Mouse (Mus musculus): Measurements from ENCODE around the gene Smurf1.

DNA sequence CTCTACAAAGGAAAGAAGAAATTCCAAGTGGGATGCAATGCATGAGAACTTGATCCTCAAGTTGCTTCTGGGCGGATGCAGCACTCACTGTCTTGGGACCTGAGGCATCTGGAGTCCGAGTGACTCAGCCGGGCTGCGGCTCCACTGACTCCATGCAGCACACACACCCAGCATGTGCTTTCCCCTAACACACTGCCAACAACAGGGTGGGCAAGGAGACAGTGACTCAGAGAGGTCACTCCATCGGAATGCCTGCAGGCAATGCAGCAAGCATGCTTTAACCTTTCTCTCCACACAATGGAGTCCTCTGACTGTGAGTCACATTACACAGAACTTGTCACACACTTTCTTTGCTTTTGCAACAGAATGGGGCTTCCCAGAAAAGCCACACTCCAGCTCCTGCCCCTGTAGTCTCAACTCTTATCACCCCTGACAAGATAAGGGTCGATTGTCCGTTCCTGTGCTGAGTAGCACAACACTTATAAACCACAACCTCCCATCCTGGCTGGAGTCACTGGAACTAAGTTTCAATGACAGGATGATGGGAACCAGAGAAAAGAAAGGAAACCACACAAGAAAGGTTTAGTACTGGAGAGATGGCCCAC is 67.1 kb downstream of the Smurf1 start:
- no peak for TF ChIP-seq CTCF (IDR thresholded peaks at IDR 0.05; ENCODE audit: control insufficient read depth, insufficient read depth, low read length)
- no peak for TF ChIP-seq POLR2A (IDR thresholded peaks at IDR 0.05; ENCODE audit: borderline replicate concordance, control insufficient read depth, low read depth, low read length)
